Mouse (Mus musculus) liver, embryonic 11.5 days (tissue): Measurements from ENCODE around the gene Apoh. TPM values are rescaled to one million over a fixed set of nuclear protein-coding genes. Genes with fewer than 3 reads are reported as not detected.

Source experiments
- ATAC-seq: fragments of 200-750 bp; cut with Nextera tagmentation; replicated peaks from 2 replicates; pipeline ENCODE4 v1.8.0; 2017; ENCODE audit warnings: moderate number of reproducible peaks, mild to moderate bottlenecking, moderate TSS enrichment, moderate library complexity; ENCODE audit not compliant: low FRiP score
- DNase-seq: peaks from one replicate; pipeline ENCODE4 v3.0.0-alpha.2; 2017; ENCODE audit warnings: low spot score
- H3K27ac ChIP-seq: fragments of 300-500 bp; sonication (generic); 2 replicates; pipeline ENCODE4 v1.5.1; 2014; ENCODE audit warnings: mild to moderate bottlenecking, low read depth, low read length, control low read depth
- H3K27me3 ChIP-seq: fragments of 300-500 bp; sonication (generic); replicated peaks from 2 replicates; pipeline ENCODE4 v1.6.1; 2014; ENCODE audit warnings: low read length, mixed read lengths; ENCODE audit not compliant: control insufficient read depth, insufficient read depth
- H3K36me3 ChIP-seq: fragments of 300-500 bp; sonication (generic); 2 replicates; pipeline ENCODE4 v1.6.1; 2014; ENCODE audit warnings: mild to moderate bottlenecking, low read length, moderate library complexity, mixed read lengths; ENCODE audit not compliant: control insufficient read depth, insufficient read depth
- H3K4me1 ChIP-seq: fragments of 300-500 bp; sonication (generic); replicated peaks from 2 replicates; pipeline ENCODE4 v1.6.1; 2014; ENCODE audit warnings: low read length, mixed read lengths; ENCODE audit not compliant: control insufficient read depth, insufficient read depth
- H3K4me2 ChIP-seq: fragments of 300-500 bp; sonication (generic); 2 replicates; pipeline ENCODE4 v1.6.1; 2014; ENCODE audit warnings: mild to moderate bottlenecking, control low read depth, moderate library complexity
- H3K4me3 ChIP-seq: fragments of 300-500 bp; sonication (generic); 2 replicates; pipeline ENCODE4 v1.5.1; 2014; ENCODE audit warnings: low read depth, low read length, control low read depth
- H3K9ac ChIP-seq: fragments of 300-500 bp; sonication (generic); 2 replicates; pipeline ENCODE4 v1.6.1; 2014; ENCODE audit warnings: low read depth, low read length, control low read depth
- H3K9me3 ChIP-seq: fragments of 300-500 bp; sonication (generic); 2 replicates; pipeline ENCODE4 v1.6.1; 2016; ENCODE audit warnings: low read length, inconsistent platforms, mixed read lengths; ENCODE audit not compliant: control insufficient read depth
- WGBS: fragments of 180-500 bp; shearing (Covaris S2); extraction: QIAGEN DNeasy Blood & Tissue Kit; methylation state at CpG from one replicate; pipeline ENCODE4 v1.1.7; 2014; 5-methylcytosine and 5-hydroxymethylcytosine counted together
- polyA plus RNA-seq: library from polyadenylated mRNA; unstranded; fragments of >200 nt; fragmentation: Nextera tagmentation; extraction: Ambion mirVana; gene quantifications from 2 replicates; pipeline ENCODE4 v1.2.1, GENCODE M21; 2014

Apoh gene
- polyA plus RNA-seq, 1 experiment from 2014 or later = 8.7 TPM

DNA sequence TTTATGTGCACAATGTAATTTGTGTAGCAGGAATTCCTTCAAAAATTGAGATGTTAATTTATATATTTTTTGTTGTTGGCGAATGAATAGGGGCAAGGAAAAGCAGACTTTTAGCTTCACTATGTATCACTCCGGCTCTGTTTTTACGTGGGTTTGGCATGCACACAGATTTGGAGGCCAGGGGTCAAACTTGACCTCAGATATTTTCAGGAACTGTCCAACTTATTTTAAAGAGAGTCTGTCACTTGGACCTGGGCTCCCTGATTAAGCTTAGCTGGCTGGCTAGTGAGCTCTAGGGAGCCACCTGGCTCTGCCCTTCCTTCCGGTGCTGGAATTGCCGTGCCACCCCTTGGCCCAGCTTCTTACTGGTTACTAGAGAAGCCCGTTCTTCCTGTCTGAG lies 84.0 kb downstream of the Apoh start:
- no peak overlapping the region for H3K4me3 ChIP-seq
- no peaks in the 10 kb centered on the region for H3K9me3 ChIP-seq
- H3K27ac ChIP-seq = no peak overlapping the region
- no peak overlapping the region for H3K9ac ChIP-seq
- no peaks in the 10 kb centered on the region for H3K4me1 ChIP-seq
- no peak for ATAC-seq
- WGBS = 67% methylated on average over 6 of the region's 6 CpGs
- no peaks in the 10 kb centered on the region for H3K36me3 ChIP-seq
- no peak overlapping the region for H3K4me2 ChIP-seq
- DNase-seq = no peak
- peaks cover 5% of the 10 kb centered on the region for H3K27me3 ChIP-seq

DNA sequence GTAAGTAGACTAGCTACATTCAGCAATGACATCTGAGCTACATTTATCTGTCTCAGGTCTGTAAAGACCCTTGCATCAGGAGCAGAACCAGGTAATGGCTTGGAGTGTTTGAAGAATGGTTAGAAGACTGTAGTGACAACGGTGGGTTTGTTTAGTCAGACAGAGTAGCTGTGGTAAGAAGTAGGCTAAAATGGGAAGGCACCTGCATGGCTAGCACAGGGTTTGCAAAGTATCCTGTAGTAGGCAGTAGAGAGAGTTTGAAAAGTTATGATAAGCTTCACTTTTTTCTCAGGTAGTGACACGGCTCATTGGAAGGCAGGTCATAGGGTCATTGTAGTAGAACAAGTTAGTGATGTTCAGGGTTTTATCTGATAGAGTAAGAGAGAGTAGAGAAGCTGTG lies 85.9 kb downstream of the Apoh start:
- WGBS = 72% methylated on average over 2 of the region's 2 CpGs
- no peak overlapping the region for H3K4me2 ChIP-seq
- H3K27me3 ChIP-seq = peaks cover 5% of the 10 kb centered on the region; the same call in 1 of the 2 replicates
- no peak for DNase-seq
- H3K4me1 ChIP-seq = no peaks in the 10 kb centered on the region
- H3K9me3 ChIP-seq = no peaks in the 10 kb centered on the region
- H3K9ac ChIP-seq = no peak overlapping the region
- H3K36me3 ChIP-seq = no peaks in the 10 kb centered on the region
- no peak for ATAC-seq
- H3K4me3 ChIP-seq = no peak overlapping the region
- H3K27ac ChIP-seq = no peak overlapping the region

- Histone ChIP-seq H3K36me3 (no peaks in the 10 kb centered on the region), H3K4me1 (no peaks in the 10 kb centered on the region), H3K4me2 (no peak overlapping the region), H3K4me3 (no peak overlapping the region), H3K27me3 (no peaks in the 10 kb centered on the region), H3K9ac (no peak overlapping the region), H3K27ac (no peak overlapping the region), H3K9me3 (no peaks in the 10 kb centered on the region)
- 88% methylated on average over 11 of the region's 11 CpGs for WGBS
- no peak for DNase-seq
- no peak for ATAC-seq
Measured at GRCm38 (mm10) chr11:108443893-108444563, 100.9 kb downstream of the Apoh start.

DNA sequence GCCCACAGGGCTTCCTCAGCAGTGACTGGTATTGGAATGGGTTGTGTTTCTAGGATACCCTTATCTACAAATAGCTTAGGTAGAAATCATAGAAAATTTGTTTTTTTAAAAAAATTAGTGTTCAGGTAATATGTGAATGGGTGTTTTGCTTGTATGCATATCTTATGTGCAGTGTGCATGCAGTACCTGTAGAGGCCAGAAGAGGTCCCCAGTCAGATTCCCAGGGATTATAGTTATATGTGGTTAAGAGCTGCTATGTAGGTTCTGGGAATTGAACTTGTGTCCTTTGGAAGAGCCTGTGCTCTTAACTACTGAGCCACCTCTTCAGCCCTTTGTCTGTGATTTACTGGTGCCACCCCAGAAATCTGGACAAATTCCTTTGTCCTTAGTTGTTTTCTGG lies 104.0 kb downstream of the Apoh start:
- no peak for DNase-seq
- no peak overlapping the region for H3K4me3 ChIP-seq
- H3K9me3 ChIP-seq = no peaks in the 10 kb centered on the region
- no peak overlapping the region for H3K27ac ChIP-seq
- no peak overlapping the region for H3K4me2 ChIP-seq
- H3K27me3 ChIP-seq = no peaks in the 10 kb centered on the region
- no peak overlapping the region for H3K9ac ChIP-seq
- no peak for ATAC-seq
- no peaks in the 10 kb centered on the region for H3K36me3 ChIP-seq
- no peaks in the 10 kb centered on the region for H3K4me1 ChIP-seq

DNA sequence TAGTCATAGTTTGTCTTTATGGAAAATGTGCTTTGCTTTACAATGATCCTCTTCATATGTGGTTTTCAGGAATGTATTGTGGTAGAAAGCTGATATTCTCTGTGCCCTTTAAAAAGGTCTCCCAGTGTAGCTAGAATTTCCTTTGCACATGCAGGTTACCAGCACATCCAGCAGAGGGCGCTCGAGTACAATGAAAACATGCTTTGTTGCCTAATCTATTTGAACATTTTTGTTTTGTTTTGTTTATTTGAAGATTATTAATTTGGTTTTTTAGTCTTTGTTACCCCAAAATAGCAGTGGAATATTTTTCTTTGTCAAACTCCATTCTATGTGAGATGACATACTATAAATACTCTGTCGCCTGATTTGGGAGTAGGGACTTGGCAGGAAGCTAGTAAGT lies 106.7 kb downstream of the Apoh start:
- Histone ChIP-seq H3K4me3 (no peak overlapping the region), H3K36me3 (no peaks in the 10 kb centered on the region), H3K9ac (no peak overlapping the region), H3K4me1 (no peaks in the 10 kb centered on the region), H3K9me3 (no peaks in the 10 kb centered on the region), H3K27me3 (no peaks in the 10 kb centered on the region), H3K4me2 (no peak overlapping the region), H3K27ac (no peak overlapping the region)
- DNase-seq (no peak), ATAC-seq (no peak)
- 25% methylated on average over 3 of the region's 3 CpGs for WGBS

DNA sequence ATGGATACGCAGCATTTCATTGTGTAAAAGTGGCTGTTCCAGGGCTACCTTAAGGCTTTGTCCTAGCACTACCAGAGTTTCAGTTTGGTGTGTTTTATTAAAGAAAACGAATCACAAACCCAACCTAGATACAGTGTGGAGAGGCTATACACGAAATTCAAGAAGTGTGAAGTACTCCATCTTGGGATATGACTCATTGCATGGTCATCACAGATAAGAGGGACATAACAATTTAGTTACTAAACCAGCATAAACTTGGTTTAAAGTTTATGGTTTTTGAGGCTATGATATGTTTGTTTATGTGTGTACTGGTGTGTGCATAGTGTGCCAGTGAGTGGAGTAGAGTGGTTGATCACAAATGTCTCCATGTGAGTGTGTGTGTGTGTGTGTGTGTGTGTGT lies 116.4 kb downstream of the Apoh start:
- H3K27ac ChIP-seq = no peak overlapping the region
- no peaks in the 10 kb centered on the region for H3K27me3 ChIP-seq
- 72% methylated on average over 3 of the region's 3 CpGs for WGBS
- H3K4me3 ChIP-seq = no peak overlapping the region
- no peak for ATAC-seq
- H3K4me2 ChIP-seq = no peak overlapping the region
- no peak for DNase-seq
- H3K9me3 ChIP-seq = no peaks in the 10 kb centered on the region
- H3K9ac ChIP-seq = no peak overlapping the region
- H3K36me3 ChIP-seq = no peaks in the 10 kb centered on the region
- no peaks in the 10 kb centered on the region for H3K4me1 ChIP-seq

Other genes with a start within 250 kb of the Apoh start
- 10.1 and 12.4 TPM in 2 replicates for gene Prkca, start 574 bp downstream of the Apoh start, polyA plus RNA-seq
- 3.9 and 5.7 TPM in 2 replicates for gene Cep112, start 81.8 kb downstream of the Apoh start, polyA plus RNA-seq